Mouse (Mus musculus): ENCODE measurements around the gene Cdk17. TPM values are rescaled to one million over a fixed set of nuclear protein-coding genes. Genes with fewer than 3 reads are reported as not detected.

The Cdk17 gene
- polyA plus RNA-seq, 1 experiment from 2014 or later, result 49.7 TPM

DNA sequence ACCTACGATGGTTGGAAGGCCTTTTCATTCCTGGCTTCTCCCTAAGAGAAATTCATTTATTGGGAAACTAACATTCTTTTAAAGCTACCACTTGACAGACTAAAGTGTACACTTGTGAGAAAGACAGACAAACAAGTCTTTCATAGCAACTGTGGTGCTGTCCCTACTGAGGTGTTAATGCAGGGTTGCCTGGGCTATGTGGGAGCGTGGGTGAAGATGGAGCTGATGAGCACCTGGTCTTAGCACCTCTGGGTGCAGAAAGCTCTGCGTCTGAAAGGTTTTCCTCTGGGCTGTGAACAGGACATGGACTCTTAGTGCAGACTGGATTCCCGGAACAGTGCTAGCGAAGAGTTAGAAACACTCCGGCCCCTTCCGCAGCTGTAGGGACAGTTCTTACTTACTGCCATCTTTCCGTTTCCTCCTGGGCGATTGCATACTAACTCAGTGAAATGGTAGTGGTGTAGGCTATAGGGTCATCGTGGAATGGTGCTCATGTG, 83.6 kb downstream of the Cdk17 start:
- no peaks in the 10 kb centered on the region for H3K27me3 ChIP-seq
- WGBS, result 88% methylated on average over 10 of the region's 10 CpGs

DNA sequence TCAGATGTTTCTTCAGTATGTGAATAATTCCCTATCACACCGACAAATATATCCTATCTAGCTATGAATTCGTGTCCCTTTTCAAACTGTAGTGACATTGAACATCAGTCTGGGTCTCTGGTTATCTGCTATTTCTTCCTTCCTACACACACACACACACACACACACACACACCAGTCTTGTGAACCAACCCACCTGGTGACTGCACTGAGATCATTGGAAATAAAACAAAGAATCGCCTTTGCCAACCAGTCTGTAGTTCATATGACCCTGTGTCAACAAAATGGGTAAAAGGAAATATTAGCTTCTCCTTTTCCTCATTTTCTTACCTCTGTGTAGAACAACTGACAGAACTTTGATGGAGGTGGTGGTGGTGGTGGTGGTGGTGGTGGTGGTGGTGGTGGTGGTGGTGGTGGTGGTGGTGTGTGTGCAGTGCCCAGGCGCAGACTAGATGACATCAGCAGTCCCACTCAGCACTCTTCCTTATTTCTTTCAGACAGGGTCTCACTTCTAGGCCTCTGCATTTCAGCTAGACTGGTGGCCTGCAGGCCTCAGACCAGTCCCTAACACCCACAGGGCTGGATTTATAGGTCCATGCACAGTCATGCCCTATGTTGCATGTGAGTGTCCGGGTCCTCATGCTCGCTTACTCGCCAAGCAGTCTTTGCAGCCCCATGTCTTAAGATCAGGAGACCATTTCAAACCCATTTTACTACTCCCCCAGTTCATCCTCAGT, 85.7 kb downstream of the Cdk17 start:
- Histone ChIP-seq H3K9me3 (replicated peaks) (no peaks in the 10 kb centered on the region), H3K4me3 (no peak overlapping the region), H3K4me1 (peaks cover 5% of the 10 kb centered on the region; the same call in 1 of the 2 replicates), H3K27me3 (no peaks in the 10 kb centered on the region), H3K4me2 (replicated peaks) (no peak overlapping the region), H3K9ac (no peak overlapping the region), H3K27ac (no peak overlapping the region), H3K36me3 (peaks cover 15% of the 10 kb centered on the region; the same call in 1 of the 2 replicates)
- 94% methylated on average over 7 of the region's 7 CpGs for WGBS
- ATAC-seq (ENCODE audit: low FRiP score), result no peak

More for the DNA sequence above, 83.6 kb downstream of the Cdk17 start:
- H3K4me2 ChIP-seq (replicated peaks), result no peak overlapping the region
- H3K4me1 ChIP-seq, result peaks cover 4% of the 10 kb centered on the region; the same call in 1 of the 2 replicates
- no peak overlapping the region for H3K4me3 ChIP-seq
- ATAC-seq (ENCODE audit: low FRiP score), result no peak
- no peak overlapping the region for H3K9ac ChIP-seq
- peaks cover 24% of the 10 kb centered on the region for H3K36me3 ChIP-seq
- no peak overlapping the region for H3K27ac ChIP-seq
- H3K9me3 ChIP-seq (replicated peaks), result no peaks in the 10 kb centered on the region

DNA sequence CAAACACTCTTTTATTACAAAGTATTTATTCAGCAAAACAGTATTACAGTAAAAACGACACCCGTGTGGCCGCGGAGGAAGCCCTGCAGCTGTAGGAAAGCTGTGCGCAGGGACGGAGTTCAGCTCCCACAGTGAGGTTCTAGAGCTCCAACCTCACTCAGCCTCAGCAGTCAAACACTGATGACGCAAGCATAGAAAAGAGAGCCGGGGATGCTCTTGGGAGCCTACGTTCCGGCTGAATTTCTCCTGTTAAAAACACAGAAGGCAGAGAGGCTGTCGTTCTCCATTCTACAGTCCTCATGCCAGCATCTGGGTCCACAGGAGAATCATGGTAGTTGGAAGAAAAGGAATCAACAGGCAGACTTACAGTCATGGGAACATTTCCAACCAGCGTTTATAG, 86.7 kb downstream of the Cdk17 start:
- no peak overlapping the region for H3K9ac ChIP-seq
- peaks cover 5% of the 10 kb centered on the region; the same call in 1 of the 2 replicates for H3K4me1 ChIP-seq
- no peak overlapping the region for H3K4me2 ChIP-seq (replicated peaks)
- no peak overlapping the region for H3K27ac ChIP-seq
- ATAC-seq (ENCODE audit: low FRiP score), result no peak
- WGBS, result 85% methylated on average over 12 of the region's 12 CpGs
- no peak overlapping the region for H3K4me3 ChIP-seq
- H3K36me3 ChIP-seq, result peaks cover 15% of the 10 kb centered on the region; the same call in 1 of the 2 replicates
- H3K27me3 ChIP-seq, result no peaks in the 10 kb centered on the region
- H3K9me3 ChIP-seq (replicated peaks), result no peaks in the 10 kb centered on the region

DNA sequence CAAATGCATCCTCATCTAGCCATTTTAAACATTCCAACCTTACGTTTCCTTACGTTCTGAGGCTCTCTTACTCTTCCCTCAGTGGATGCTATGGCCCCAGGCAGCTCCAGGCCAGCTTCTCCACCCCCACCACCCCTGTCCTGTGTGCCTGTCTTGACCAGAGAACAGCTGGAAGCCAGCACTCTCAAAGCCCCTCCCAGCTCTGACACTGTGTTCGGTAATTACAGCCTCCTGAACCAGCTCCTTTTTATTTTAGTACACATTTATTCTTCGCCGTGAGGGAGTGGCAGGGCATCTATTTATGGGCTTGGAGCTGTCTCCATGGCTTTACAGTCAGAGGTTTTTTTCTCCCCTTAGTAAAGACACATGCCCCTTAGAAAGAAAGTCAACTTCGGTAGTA, 87.2 kb downstream of the Cdk17 start:
- WGBS, result 55% methylated on average over 6 of the region's 6 CpGs

DNA sequence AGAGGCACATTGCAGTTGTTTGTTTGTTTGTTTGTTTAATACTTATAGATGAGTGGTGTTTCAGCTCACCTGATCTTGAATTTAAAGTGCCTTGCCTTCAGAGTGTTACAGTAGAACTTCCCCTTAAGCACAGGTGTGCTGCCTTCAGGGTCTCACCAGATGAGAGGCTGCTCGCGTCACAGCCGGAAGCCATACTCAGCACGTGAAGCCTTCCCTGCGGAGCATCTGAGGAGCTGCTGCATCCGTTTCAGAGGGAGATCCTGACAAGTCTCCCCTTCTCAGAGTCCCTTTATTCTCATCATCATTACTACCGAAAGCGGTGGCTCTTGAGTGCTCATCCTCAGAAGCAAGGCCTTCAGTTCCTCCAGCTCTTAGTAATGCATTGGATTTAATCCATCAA, 87.7 kb downstream of the Cdk17 start:
- WGBS, result 80% methylated on average over 8 of the region's 8 CpGs
- no peak overlapping the region for H3K4me3 ChIP-seq
- no peaks in the 10 kb centered on the region for H3K9me3 ChIP-seq (replicated peaks)
- no peak for ATAC-seq (ENCODE audit: low FRiP score)
- H3K36me3 ChIP-seq, result peaks cover 15% of the 10 kb centered on the region; the same call in 1 of the 2 replicates
- peaks cover 5% of the 10 kb centered on the region; the same call in 1 of the 2 replicates for H3K4me1 ChIP-seq
- no peak overlapping the region for H3K27ac ChIP-seq
- H3K4me2 ChIP-seq (replicated peaks), result no peak overlapping the region
- H3K9ac ChIP-seq, result no peak overlapping the region
- no peaks in the 10 kb centered on the region for H3K27me3 ChIP-seq

More for the DNA sequence above, 87.2 kb downstream of the Cdk17 start:
- H3K4me1 ChIP-seq, result peaks cover 5% of the 10 kb centered on the region; the same call in 1 of the 2 replicates
- no peak overlapping the region for H3K9ac ChIP-seq
- H3K4me3 ChIP-seq, result no peak overlapping the region
- no peaks in the 10 kb centered on the region for H3K9me3 ChIP-seq (replicated peaks)
- H3K27ac ChIP-seq, result no peak overlapping the region
- H3K4me2 ChIP-seq (replicated peaks), result no peak overlapping the region
- no peaks in the 10 kb centered on the region for H3K27me3 ChIP-seq
- H3K36me3 ChIP-seq, result peaks cover 15% of the 10 kb centered on the region; the same call in 1 of the 2 replicates
- no peak for ATAC-seq (ENCODE audit: low FRiP score)

DNA sequence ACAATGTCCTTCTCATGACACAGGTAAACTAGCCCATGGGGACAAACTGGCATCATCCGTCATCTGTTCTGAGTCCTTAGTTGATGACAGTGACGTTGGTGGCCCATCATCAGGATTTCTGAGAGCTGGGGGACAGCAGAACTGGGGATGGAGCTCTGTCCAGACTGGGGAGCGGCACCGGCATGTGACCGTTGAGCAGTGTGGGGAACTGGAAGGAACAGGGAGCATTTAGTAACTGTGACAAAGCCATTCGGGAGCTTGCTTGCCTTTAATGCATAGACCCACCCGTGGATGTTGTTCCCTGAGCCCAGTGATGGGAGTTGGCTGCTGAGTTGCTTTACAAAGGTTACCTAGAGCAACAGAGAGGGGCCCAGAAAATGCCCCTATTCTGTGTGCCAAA, 89.2 kb downstream of the Cdk17 start:
- H3K4me2 ChIP-seq (replicated peaks), result no peak overlapping the region

DNA sequence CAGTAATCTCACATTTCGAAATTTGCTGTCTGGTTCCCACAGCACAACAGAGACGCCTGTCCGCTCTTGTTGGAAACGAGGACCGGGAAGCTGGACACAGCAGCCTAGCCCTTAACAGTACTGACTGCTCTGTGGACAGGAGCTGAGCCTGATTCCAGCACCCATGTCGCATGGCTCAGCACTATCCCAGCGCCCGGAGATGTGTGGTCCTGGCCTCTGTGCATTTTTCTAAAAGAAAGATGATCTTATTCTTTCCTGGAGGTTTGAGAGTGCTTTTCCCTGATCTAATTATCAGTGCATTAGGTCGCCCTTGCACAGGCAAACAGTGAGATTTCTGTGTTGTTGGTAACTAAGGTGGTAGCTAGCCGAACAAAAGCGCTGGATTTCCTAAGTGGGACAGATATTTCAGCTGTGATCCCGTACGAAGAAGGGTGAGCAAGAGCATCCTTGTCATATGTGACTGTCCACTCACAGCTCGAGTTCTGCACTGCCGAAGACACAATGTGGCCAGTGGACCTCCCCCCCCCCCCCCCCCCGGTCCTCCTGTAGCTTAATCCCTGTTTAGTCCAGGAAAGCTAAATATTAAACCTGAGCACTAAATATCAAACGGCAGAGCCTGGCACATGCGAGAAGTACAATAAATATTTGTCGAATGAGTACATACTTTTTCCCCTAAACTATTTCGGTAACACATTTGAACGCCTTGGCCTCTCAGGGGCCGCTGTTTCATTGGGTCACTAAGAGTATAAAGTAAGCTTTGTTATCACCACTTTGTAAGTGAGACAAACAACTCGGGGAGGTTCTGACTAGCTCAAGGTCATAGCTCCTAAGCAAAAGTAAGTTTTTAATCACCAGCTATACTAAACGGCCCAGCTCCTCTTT, 90.0 kb downstream of the Cdk17 start:
- no peak overlapping the region; the same call in 1 of the 2 replicates for H3K27ac ChIP-seq
- ATAC-seq (ENCODE audit: low FRiP score), result no peak
- 84% methylated on average over 24 of the region's 24 CpGs for WGBS

More for the DNA sequence above, 89.2 kb downstream of the Cdk17 start:
- WGBS, result 65% methylated on average over 7 of the region's 7 CpGs
- H3K9me3 ChIP-seq (replicated peaks), result no peaks in the 10 kb centered on the region
- H3K4me3 ChIP-seq, result no peak overlapping the region
- no peak for ATAC-seq (ENCODE audit: low FRiP score)
- peaks cover 9% of the 10 kb centered on the region for H3K4me1 ChIP-seq
- H3K36me3 ChIP-seq, result peaks cover 15% of the 10 kb centered on the region; the same call in 1 of the 2 replicates
- H3K9ac ChIP-seq, result no peak overlapping the region
- no peak overlapping the region for H3K27ac ChIP-seq
- no peaks in the 10 kb centered on the region for H3K27me3 ChIP-seq

DNA sequence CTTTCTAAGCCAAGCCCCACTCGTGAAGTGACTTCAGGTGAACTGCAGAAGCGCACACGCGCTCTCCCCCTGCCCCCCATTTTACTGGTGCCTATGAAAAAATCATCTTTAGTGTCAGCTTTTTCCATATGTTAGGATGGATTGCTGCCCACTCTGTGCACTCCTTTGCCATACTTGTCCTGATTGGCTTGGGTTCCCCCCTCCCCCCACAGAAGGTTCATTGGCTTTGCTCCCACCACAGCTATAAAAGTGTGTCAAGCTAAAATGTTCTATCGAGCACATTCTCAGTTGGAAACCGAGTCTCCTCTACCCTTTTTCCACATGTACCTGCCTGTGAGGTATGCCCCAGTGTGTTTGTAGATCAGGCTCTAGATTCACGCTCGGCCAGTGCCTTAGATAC, 90.8 kb downstream of the Cdk17 start:
- Histone ChIP-seq H3K4me2 (replicated peaks) (no peak overlapping the region), H3K9me3 (replicated peaks) (no peaks in the 10 kb centered on the region), H3K9ac (no peak overlapping the region), H3K27ac (no peak overlapping the region), H3K36me3 (peaks cover 15% of the 10 kb centered on the region; the same call in 1 of the 2 replicates), H3K27me3 (no peaks in the 10 kb centered on the region), H3K4me1 (peaks cover 19% of the 10 kb centered on the region), H3K4me3 (no peak overlapping the region)
- 92% methylated on average over 8 of the region's 8 CpGs for WGBS
- no peak for ATAC-seq (ENCODE audit: low FRiP score)

More for the DNA sequence above, 90.0 kb downstream of the Cdk17 start:
- H3K4me2 ChIP-seq (replicated peaks), result no peak overlapping the region
- H3K9me3 ChIP-seq (replicated peaks), result no peaks in the 10 kb centered on the region
- peaks cover 17% of the 10 kb centered on the region for H3K4me1 ChIP-seq
- H3K36me3 ChIP-seq, result peaks cover 15% of the 10 kb centered on the region; the same call in 1 of the 2 replicates
- no peaks in the 10 kb centered on the region for H3K27me3 ChIP-seq
- no peak overlapping the region for H3K4me3 ChIP-seq
- H3K9ac ChIP-seq, result no peak overlapping the region

DNA sequence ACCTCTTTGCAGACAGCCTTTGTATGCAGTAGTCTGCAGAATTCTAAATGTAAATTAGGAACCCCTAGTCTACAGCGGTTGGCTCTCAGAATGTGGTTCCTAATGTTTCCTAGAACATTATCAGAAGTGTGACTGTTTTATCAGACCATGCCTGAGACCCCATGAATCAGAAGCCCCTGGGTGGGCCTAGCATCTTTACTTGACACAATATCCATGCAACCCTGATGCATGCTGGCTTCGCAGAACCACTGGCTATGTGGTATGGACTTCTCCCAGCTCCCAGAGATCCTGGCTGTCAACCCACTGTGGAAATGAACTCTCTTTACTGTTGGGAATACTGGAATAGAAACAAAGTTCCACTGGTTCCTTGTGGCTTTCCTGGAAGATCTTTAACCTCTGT, 92.0 kb downstream of the Cdk17 start:
- no peak overlapping the region for H3K9ac ChIP-seq
- H3K9me3 ChIP-seq (replicated peaks), result no peaks in the 10 kb centered on the region
- H3K27me3 ChIP-seq, result no peaks in the 10 kb centered on the region
- no peak overlapping the region for H3K4me3 ChIP-seq
- WGBS, result 94% methylated on average over 2 of the region's 2 CpGs
- no peak for ATAC-seq (ENCODE audit: low FRiP score)
- no peak overlapping the region for H3K27ac ChIP-seq
- H3K4me1 ChIP-seq, result peaks cover 21% of the 10 kb centered on the region
- peaks cover 12% of the 10 kb centered on the region; the same call in 1 of the 2 replicates for H3K36me3 ChIP-seq
- H3K4me2 ChIP-seq (replicated peaks), result no peak overlapping the region

DNA sequence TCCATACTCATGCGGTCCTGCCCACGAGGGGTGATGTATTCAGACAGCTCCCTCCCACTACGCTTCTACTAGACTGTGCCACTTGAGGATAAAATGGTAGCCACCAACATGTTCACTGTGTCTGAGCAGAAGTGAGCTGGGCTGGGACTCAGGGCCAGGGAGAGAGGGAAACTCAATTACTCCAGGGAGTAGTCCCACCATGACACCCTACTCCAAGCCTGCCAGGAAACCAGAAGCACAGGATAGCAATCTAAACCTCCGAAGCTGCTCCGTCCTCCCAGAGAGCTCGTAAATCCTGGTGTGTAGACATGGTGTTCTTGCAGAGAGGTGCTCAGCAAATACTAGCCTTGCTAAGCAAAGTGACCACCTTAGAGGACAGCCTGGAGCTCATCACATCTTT, 92.5 kb downstream of the Cdk17 start:
- H3K27ac ChIP-seq, result no peak overlapping the region
- no peaks in the 10 kb centered on the region for H3K27me3 ChIP-seq
- no peak for ATAC-seq (ENCODE audit: low FRiP score)
- H3K4me1 ChIP-seq, result peaks cover 21% of the 10 kb centered on the region
- H3K9ac ChIP-seq, result no peak overlapping the region
- no peaks in the 10 kb centered on the region for H3K9me3 ChIP-seq (replicated peaks)
- H3K4me2 ChIP-seq (replicated peaks), result no peak overlapping the region
- H3K36me3 ChIP-seq, result peaks cover 9% of the 10 kb centered on the region; the same call in 1 of the 2 replicates
- WGBS, result 93% methylated on average over 6 of the region's 6 CpGs
- H3K4me3 ChIP-seq, result no peak overlapping the region

DNA sequence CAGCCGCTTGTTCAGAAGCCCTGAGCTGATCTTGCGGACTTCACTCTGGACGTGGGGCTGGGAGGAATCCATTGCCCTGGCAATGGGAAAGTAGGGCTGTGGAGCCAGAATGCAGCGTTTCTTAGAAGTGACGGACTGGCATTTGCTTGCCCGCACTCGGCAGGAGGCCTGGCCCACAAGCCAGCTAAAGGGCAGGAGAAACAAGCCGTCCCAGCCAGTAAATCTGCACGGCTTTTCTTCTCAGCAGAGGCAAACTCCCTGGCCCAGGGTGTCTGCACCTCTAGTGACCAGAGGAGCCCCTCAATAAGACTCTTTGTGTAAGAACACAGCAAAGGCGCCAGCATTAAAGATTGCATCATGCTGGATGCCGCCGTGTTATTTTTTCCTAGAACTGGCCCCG, 94.6 kb downstream of the Cdk17 start:
- ATAC-seq (ENCODE audit: low FRiP score), result no peak

DNA sequence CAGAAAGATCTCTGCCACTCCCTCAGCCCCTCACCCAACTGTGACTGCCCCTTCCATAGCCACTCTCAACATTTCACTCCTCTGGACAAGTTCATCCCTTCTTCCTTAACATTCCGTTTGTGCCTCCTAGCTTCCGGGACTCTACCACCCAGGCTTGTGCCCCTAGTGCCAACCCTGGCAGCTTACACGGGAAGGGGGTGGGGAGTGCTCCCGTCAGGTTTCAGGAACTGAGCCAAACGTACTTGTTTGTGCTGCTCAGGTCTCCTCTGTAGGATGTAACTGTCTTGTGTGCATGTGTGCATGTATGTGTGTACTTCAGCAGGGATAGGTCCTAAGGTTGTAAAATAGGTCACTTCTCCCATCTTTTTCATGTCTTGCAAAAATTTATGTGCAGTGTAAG, 99.2 kb downstream of the Cdk17 start:
- Histone ChIP-seq H3K27me3 (no peaks in the 10 kb centered on the region), H3K4me3 (no peak overlapping the region), H3K27ac (no peak overlapping the region), H3K36me3 (no peaks in the 10 kb centered on the region), H3K4me2 (replicated peaks) (no peak overlapping the region), H3K4me1 (peaks cover 49% of the 10 kb centered on the region), H3K9ac (no peak overlapping the region), H3K9me3 (replicated peaks) (no peaks in the 10 kb centered on the region)
- ATAC-seq (ENCODE audit: low FRiP score), result no peak
- 80% methylated on average over 5 of the region's 5 CpGs for WGBS

More for the DNA sequence above, 94.6 kb downstream of the Cdk17 start:
- H3K27me3 ChIP-seq, result no peaks in the 10 kb centered on the region
- H3K27ac ChIP-seq, result peak overlapping the region; percentile 45; the same call in 1 of the 2 replicates
- H3K9me3 ChIP-seq (replicated peaks), result no peaks in the 10 kb centered on the region
- H3K4me3 ChIP-seq, result no peak overlapping the region
- WGBS, result 24% methylated on average over 13 of the region's 13 CpGs
- H3K36me3 ChIP-seq, result no peaks in the 10 kb centered on the region
- H3K4me2 ChIP-seq (replicated peaks), result no peak overlapping the region
- H3K4me1 ChIP-seq, result peaks cover 21% of the 10 kb centered on the region
- H3K9ac ChIP-seq, result no peak overlapping the region
